Mouse (Mus musculus) neural tube, embryonic 10.5 days (tissue): Measurements from ENCODE around the gene Gm11273.

Experiments
- DNase-seq: peaks from one replicate; pipeline ENCODE4 v3.0.0-alpha.2; 2017; ENCODE audit warnings: low spot score; ENCODE audit errors: extremely low spot score

Gm11273 gene

GRCm38 (mm10) chr13:21453042-21453441 is 48.2 kb downstream of the Gm11273 start:
- no peak for DNase-seq
